In the genomic region with DNA sequence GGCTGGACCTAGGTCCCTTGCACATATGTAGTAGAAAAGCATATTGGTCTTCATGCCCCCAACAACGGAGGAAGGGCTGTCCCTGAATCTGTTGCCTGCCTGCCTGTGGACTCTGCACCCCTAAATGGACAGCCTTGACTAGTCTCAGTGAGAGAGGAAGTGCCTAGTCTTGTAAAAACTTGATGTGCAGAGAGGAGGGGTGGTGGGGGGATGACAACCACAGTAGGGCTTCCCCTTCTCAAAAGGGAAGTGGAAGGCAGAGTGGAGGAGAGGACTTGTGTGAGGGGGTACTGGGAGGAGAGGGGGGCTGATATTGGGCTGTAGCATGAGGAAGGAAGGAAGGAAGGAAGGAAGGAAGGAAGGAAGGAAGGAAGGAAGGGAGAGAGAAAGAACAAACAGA, we compare ENCODE assay signal across 14 mouse cellular contexts.
"Had no signal": no experiment of that assay in that cellular context is flagged by ENCODE, and none has a peak within 500 bp of the region (broad histone marks: within the 10 kb centered on the region; RNA-seq: fewer than 3 reads in every experiment).

No protein-coding gene starts in this region.

- H3K4me1 ChIP-seq: liver, embryonic 13.5 days had no signal

- H3K9me3 ChIP-seq: liver, embryonic 13.5 days had no signal

- DNase-seq: kidney, adult 2 months; kidney, postnatal 25 days; layer of hippocampus, adult 9-11 months; liver, embryonic 13.5 days; lung, adult 2 months; lung, postnatal 14 days; lung, postnatal 4 days; midbrain, embryonic 14.5 days; right cerebral cortex, postnatal 4 days; thymus, adult 18-20 months; thymus, postnatal 14 days had no signal

- H3K27ac ChIP-seq: kidney, postnatal 0 days; layer of hippocampus, adult 2 months; liver, embryonic 13.5 days had no signal

- H3K27me3 ChIP-seq: liver, embryonic 13.5 days; megakaryocyte, embryonic 14.5 days had no signal

- H3K36me3 ChIP-seq: liver, embryonic 13.5 days had no signal

- H3K4me3 ChIP-seq: layer of hippocampus, adult 2 months; liver, embryonic 13.5 days had no signal
